Mouse (Mus musculus) erythroblast, embryonic 14.5 days (primary cell): ENCODE measurements around the gene Mpig6b.

Experiments
- GATA1 ChIP-seq: IDR thresholded peaks from 2 replicates; pipeline ENCODE4 v1.6.1; 2012; ENCODE audit warnings: low read length, inconsistent platforms, mixed read lengths
- TAL1 ChIP-seq: IDR thresholded peaks from 3 replicates; pipeline ENCODE4 v1.6.1; 2012; ENCODE audit warnings: low read length, inconsistent platforms, mixed read lengths

DNA sequence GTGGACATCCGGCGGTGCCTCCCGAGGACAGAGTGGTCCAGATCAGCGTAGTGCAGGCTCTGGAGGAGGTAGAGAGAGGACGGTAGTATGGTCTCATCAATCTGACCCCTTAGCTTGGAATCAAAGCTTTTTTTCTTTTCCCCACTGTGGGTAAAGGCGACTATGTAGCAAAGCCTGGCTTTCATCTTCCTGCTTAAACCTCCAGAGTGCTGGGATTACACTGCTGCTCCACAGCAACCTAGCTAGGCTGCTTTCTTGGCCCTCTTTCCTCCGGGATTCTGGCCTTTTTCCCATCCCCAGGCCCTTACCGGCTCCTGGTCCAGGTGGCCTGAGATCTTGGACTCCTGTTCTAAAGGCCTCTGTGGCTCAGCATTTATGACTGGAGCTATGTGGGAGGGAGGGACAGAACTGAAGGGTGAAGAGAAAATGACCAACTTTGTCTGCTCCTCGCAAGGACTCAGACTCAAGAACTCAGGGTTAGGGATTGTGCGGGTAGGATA, 1.6 kb downstream of the Mpig6b start:
- TF ChIP-seq GATA1 = no peak
- TF ChIP-seq TAL1 = no peak
